Mouse (Mus musculus): ENCODE measurements around the gene Ninj1. TPM values are rescaled to one million over a fixed set of nuclear protein-coding genes. Genes with fewer than 3 reads are reported as not detected.

Gene Ninj1
- total and polyA plus RNA-seq, 3 experiments = 30.5 to 69.8 TPM; not detected in 1

DNA sequence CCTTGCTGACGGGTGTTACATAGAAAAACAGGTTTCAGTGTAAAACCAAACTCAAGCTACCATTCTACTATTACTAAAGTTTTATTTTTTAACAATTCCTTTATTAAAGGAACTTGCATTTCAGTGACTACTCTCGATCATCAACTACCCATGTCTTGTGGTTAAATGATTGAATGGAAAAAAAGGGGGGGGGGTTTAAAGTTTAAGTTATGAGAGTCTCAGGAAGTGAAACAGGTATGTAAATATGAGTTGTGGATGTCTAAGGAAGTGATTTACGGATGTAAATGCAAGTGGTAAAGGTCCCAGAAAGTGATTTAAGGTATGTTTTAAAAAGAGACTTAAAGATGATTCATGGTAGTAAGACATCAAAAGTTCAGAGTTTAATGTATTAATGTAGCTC lies 37.9 kb downstream of the Ninj1 start:
- Histone ChIP-seq H3K36me3 (ENCODE audit: control insufficient read depth in 1 of 2, insufficient read depth in 2 of 2, low read length in 2 of 2) (no peaks in the 10 kb centered on the region), H3K9me3 (replicated peaks; ENCODE audit: insufficient read depth, low read length) (no peaks in the 10 kb centered on the region), H3K4me1 (ENCODE audit: control insufficient read depth in 1 of 2, insufficient read depth in 2 of 2, low read length in 2 of 2) (no peaks in the 10 kb centered on the region), H3K27ac (ENCODE audit: control insufficient read depth, low read depth, low read length) (no peak overlapping the region), H3K4me3 (ENCODE audit: control insufficient read depth in 1 of 2, insufficient read depth in 1 of 2, low read depth in 2 of 2, low read length in 2 of 2) (no peak overlapping the region), H3K79me2 (ENCODE audit: control insufficient read depth, insufficient read depth, low read length, poor library complexity) (no peaks in the 10 kb centered on the region), H3K27me3 (ENCODE audit: control insufficient read depth in 1 of 2, insufficient read depth in 2 of 2, low read length in 2 of 2) (0 out of 4 replicates have a peak, but pooled peaks cover 0 to 2% of the 10 kb centered on the region in 2 experiments), H3K9ac (ENCODE audit: control insufficient read depth, low read depth, low read length, poor library complexity, severe bottlenecking) (no peak overlapping the region)
- no peak for DNase-seq (ENCODE audit: low read depth, low spot score)
- TF ChIP-seq MAX (IDR thresholded peaks at IDR 0.05; ENCODE audit: low read length) = no peak
- no peak for TF ChIP-seq ELF1 (IDR thresholded peaks at IDR 0.05; ENCODE audit: low read depth, low read length)
- TF ChIP-seq MYC (IDR thresholded peaks at IDR 0.05; ENCODE audit: low read depth, low read length) = no peak
- no peak for TF ChIP-seq MYB (IDR thresholded peaks at IDR 0.05; ENCODE audit: low read depth, low read length)
- no peak for TF ChIP-seq TBP (IDR thresholded peaks at IDR 0.05; ENCODE audit: low read depth, low read length)
- TF ChIP-seq KAT2A (conservative IDR thresholded peaks at IDR 0.05; ENCODE audit: low read depth, low read length) = no peak
- no peak for TF ChIP-seq NELFE (IDR thresholded peaks at IDR 0.05; ENCODE audit: low read depth, low read length)
- no peak for TF ChIP-seq NRF1 (IDR thresholded peaks at IDR 0.05; ENCODE audit: insufficient read depth, low read depth, low read length, poor library complexity, severe bottlenecking)
- no peak for TF ChIP-seq UBTF (IDR thresholded peaks at IDR 0.05; ENCODE audit: borderline replicate concordance, insufficient read depth, low read depth, low read length)
- TF ChIP-seq RCOR1 (IDR thresholded peaks at IDR 0.05; ENCODE audit: low read depth, low read length) = no peak
- TF ChIP-seq E2F4 (IDR thresholded peaks at IDR 0.05; ENCODE audit: borderline replicate concordance, low read depth, low read length) = no peak
- no peak for TF ChIP-seq HCFC1 (IDR thresholded peaks at IDR 0.05; ENCODE audit: low read depth, low read length)
- no peak for TF ChIP-seq CHD1 (IDR thresholded peaks at IDR 0.05; ENCODE audit: low read depth, low read length)
- TF ChIP-seq SMC3 (IDR thresholded peaks at IDR 0.05; ENCODE audit: low read depth, low read length) = no peak
- TF ChIP-seq BHLHE40 (IDR thresholded peaks at IDR 0.05; ENCODE audit: borderline replicate concordance, low read depth, low read length) = no peak

DNA sequence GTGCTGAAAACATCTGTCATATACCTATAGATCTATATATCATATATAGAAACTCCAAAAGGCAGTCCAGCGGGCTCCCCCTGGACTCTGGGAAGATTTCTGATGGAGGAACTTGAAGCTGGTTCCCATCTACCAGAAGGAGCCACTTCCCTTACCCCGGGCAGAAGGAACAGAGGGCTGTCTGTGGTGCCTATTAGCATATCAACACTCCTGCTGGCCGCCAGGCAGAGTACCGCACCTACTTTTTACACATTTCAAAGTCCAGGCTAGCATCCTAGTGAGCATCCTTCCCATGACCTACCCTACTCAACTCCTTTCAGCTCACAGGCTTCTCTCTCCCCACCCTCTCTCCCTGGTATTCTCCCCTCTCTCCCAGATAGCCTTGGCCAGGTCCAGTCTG lies 38.3 kb downstream of the Ninj1 start:
- Histone ChIP-seq H3K27me3 (ENCODE audit: control insufficient read depth in 1 of 2, insufficient read depth in 2 of 2, low read length in 2 of 2) (0 out of 4 replicates have a peak, but pooled peaks cover 0 to 2% of the 10 kb centered on the region in 2 experiments), H3K4me1 (ENCODE audit: control insufficient read depth in 1 of 2, insufficient read depth in 2 of 2, low read length in 2 of 2) (no peaks in the 10 kb centered on the region), H3K9ac (ENCODE audit: control insufficient read depth, low read depth, low read length, poor library complexity, severe bottlenecking) (no peak overlapping the region), H3K36me3 (ENCODE audit: control insufficient read depth in 1 of 2, insufficient read depth in 2 of 2, low read length in 2 of 2) (no peaks in the 10 kb centered on the region), H3K79me2 (ENCODE audit: control insufficient read depth, insufficient read depth, low read length, poor library complexity) (no peaks in the 10 kb centered on the region), H3K9me3 (replicated peaks; ENCODE audit: insufficient read depth, low read length) (no peaks in the 10 kb centered on the region), H3K27ac (ENCODE audit: control insufficient read depth, low read depth, low read length) (no peak overlapping the region), H3K4me3 (ENCODE audit: control insufficient read depth in 1 of 2, insufficient read depth in 1 of 2, low read depth in 2 of 2, low read length in 2 of 2) (no peak overlapping the region)
- TF ChIP-seq JUND (IDR thresholded peaks at IDR 0.05; ENCODE audit: low read depth, low read length) (no peak), GABPA (IDR thresholded peaks at IDR 0.05; ENCODE audit: low read depth, low read length) (no peak), HCFC1 (IDR thresholded peaks at IDR 0.05; ENCODE audit: low read depth, low read length) (no peak), MAZ (IDR thresholded peaks at IDR 0.05; ENCODE audit: low read depth, low read length) (no peak), NELFE (IDR thresholded peaks at IDR 0.05; ENCODE audit: low read depth, low read length) (no peak), SIN3A (IDR thresholded peaks at IDR 0.05; ENCODE audit: low read length) (no peak), POLR2AphosphoS2 (IDR thresholded peaks at IDR 0.05; ENCODE audit: low read length) (no peak), TBP (IDR thresholded peaks at IDR 0.05; ENCODE audit: low read depth, low read length) (no peak), MAX (IDR thresholded peaks at IDR 0.05; ENCODE audit: low read length) (no peak), ZC3H11A (IDR thresholded peaks at IDR 0.05; ENCODE audit: low read depth, low read length) (no peak), ETS1 (IDR thresholded peaks at IDR 0.05; ENCODE audit: low read depth, low read length) (no peak)
- no peak for DNase-seq (ENCODE audit: low read depth, low spot score)

All from MEL (cell line).